Mouse (Mus musculus) erythroblast, embryonic 14.5 days (primary cell): ENCODE results near the gene Nudt22.

Experiments used
- GATA1 ChIP-seq: IDR thresholded peaks from 2 replicates; pipeline ENCODE4 v1.6.1; 2012; ENCODE audit warnings: low read length, inconsistent platforms, mixed read lengths
- TAL1 ChIP-seq: IDR thresholded peaks from 3 replicates; pipeline ENCODE4 v1.6.1; 2012; ENCODE audit warnings: low read length, inconsistent platforms, mixed read lengths

- TF ChIP-seq TAL1 (no peak), GATA1 (no peak)
Measured at GRCm38 (mm10) chr19:6951994-6952711, 43.8 kb downstream of the Nudt22 start.
